Mouse (Mus musculus): Measurements from ENCODE around the gene Nmnat1. TPM values are rescaled to one million over a fixed set of nuclear protein-coding genes. Genes with fewer than 3 reads are reported as not detected.
A peak's percentile ranks its signal among the peaks of the same experiment; 100 is the strongest.
"Not testable (repeated sequence)": the region's sequence is repeated elsewhere in the genome, so short reads cannot be mapped to it uniquely, and the experiment has no call there.

The Nmnat1 gene
- total RNA-seq, 2 experiments from 2014 or later: 29.5 to 30.7 TPM

DNA sequence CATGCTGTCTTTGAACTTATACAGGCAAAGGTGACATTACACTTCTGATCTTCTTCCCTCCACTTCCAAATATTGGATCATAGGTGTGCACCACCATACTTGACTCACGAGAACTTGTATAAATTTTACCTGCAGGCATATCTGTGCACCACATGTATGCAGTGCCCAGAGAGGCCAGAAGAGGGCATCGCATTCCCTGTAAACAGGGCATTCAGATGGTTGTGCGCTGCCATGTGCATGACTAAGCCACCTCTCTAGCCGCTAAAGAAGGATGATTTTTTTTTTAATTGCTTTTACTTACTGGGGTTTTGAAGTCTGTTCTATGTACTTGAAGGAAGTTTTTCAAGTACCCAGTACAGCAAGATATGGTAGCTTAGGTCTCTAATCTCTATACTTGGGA, 31.3 kb downstream of the Nmnat1 start:
- intact Hi-C loops (cut with DNase I): loop anchor here (2.0 kb wide), 2 partner anchors 33 to 89 kb away; no protein-coding TSS in a partner anchor
- peak in 1 of 2 experiments; percentile 65 for DNase-seq

DNA sequence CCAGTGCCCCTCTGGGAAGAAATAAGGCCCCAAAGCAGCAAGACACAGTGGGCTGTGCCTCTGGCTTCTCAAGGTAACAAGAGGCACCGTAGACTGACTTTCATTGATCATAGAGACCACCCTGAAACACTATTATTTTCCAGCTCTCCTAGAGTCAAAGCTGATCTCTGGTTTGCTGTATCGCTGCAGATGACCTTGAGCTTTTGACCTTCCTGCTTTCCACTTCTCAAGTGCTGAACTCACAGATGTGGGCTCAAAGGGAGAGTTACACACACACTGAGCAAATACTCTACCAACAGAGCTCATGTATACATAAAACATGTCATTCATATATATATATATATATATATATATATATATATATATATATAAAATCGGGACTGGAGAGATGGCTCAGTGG, 34.4 kb downstream of the Nmnat1 start:
- DNase-seq: no peak
- intact Hi-C loops (cut with DNase I): no loop called here

DNA sequence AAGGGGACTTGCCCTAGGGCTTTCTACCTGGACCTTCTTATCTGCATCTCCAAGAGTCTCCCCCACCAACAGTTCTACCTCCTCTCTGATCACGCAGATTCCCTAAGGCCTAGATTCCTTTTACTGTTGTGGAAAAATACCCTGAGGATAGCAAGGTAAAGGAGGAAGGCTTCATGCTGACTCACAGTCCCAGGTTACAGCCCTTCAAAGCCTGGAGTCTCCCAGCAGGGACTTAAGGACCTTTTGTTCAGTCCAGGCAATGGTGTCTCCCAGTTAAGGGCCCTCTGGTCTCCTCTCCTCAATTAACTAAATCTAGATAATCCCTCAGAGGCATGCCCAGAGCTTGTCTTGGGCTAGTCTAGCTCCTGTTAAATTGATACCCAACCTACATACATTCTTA, 38.7 kb downstream of the Nmnat1 start:
- DNase-seq: no peak
- intact Hi-C loops (cut with DNase I): loop anchor here (5.0 to 10.0 kb wide), 2 partner anchors 74 to 302 kb away; no protein-coding TSS in a partner anchor

DNA sequence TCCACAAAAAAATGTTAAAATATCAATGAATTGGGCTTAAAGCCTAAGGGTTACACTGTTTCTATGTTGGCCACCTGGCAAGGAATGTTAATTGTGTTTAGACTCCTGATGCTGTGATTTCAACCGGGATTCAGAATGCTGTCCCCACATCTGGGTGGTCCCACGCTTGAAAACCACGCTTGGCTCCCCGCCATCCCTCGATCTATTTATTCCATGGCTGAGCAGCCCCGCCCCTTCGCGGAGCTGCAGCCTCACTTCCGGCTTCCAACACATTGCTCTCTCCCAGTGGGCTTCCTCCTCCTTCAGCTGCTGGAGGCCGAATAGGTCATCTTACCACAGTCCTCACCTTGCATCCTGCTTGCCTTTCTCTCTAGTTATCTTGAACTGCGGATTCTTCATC, 39.1 kb downstream of the Nmnat1 start:
- DNase-seq: peak in 1 of 2 experiments; percentile 34
- intact Hi-C loops (cut with DNase I): loop anchor here (1.0 to 10.0 kb wide), 3 partner anchors 39 to 301 kb away; partner anchors contain the start of genes Lzic and Nmnat1

DNA sequence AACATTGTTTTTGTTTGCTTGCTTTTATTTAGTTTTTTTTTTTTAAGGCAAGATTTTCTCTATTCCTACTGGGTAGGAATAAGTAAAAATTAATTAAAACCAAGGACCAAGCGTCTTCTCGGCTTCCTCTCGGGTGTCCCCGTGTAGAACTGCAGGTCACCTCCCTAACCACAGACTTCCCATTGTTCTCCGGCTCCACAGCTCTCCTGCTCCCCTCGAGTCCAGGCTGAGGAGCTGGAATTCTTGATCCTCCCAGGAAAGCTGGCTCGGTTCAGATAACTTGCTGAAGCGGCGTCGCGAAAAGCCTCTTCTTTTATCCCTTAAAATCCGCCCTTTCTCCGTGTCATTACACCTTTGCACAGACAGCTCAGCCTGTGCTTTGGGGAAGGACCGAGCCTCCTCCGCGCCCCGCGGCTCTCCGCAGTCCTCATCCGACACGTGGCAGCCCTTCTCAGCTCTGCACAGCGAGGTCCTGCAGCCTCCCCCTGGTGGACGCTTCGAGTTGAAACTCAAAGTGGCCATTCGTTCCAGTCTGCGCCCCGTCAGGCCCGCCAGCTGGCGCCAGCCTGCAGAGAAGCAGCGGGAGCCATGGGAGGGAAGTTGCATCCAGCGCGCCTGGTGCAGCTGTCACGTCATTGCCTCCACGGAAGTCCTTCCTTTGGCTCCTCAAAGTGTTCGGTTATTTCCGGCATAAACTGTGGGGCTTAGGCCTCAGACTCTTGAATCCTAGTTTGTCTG, 39.9 kb downstream of the Nmnat1 start:
- intact Hi-C loops (cut with DNase I): loop anchor here (1.0 to 10.0 kb wide), 3 partner anchors 40 to 300 kb away; partner anchors contain the start of genes Lzic and Nmnat1
- peak; percentile 85 to 89 for DNase-seq

DNA sequence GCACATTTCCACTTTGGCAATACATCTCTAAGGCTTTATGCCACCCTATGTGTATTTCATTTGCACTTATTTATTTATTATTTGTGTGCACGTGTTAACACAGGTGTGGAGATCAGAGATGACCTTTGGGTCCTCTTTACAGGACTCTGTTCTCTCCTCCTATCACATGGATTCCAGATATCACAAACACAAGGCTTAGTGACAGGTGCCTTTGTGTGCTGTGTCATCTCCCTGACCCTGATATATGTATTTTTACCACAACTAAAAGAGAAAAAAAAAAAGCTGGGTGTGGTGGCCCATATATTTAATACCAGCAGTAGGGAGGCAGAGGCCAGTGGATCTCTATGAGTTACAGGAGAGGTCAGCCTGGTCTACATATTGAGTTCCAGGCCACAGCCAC, 40.5 kb downstream of the Nmnat1 start:
- DNase-seq: no peak
- intact Hi-C loops (cut with DNase I): loop anchor here (10.0 kb wide), 1 partner anchor 300 kb away; no protein-coding TSS in a partner anchor

DNA sequence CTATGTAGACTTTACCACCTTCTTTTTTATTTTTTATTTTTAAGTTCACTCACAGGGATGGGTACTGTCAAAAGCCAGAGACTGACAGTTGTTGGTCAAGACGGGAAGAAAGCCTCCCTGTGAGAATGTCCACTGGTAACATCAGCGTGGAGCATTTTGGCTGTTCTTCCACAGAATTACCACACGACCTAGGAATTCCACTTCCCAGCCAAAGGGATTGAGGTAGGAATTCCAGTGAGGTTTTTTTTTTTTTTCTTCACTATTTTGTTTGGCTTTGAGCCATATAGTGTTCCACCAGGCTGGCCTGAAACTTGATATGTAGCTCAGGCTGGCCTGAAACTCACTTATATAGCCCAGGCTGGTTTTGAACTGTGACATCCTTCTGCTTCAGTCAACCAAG, 42.6 kb downstream of the Nmnat1 start:
- intact Hi-C loops (cut with DNase I): loop anchor here (10.0 kb wide), 1 partner anchor 298 kb away; no protein-coding TSS in a partner anchor

DNA sequence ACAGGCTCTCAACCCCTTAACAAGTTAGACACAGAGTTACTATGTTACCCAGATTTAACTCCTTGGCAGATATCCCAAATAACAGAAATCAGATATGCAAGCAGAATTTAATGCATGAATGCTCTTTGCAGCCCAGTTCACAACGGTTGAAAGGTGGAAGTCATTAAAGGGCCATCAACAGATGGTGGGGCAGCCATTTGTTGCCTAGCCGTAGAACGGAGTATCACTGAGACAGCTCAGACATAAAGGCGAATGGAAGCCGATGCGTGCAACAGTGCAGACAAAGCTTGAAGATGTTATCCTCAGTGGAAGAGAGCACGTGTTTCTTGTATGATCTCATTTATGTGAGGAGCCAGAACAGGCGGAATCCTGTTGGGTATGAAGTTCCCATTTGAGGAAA, 44.4 kb downstream of the Nmnat1 start:
- intact Hi-C loops (cut with DNase I): loop anchor here (10.0 kb wide), 1 partner anchor 296 kb away; no protein-coding TSS in a partner anchor

More for the DNA sequence above, 42.6 kb downstream of the Nmnat1 start:
- no peak for DNase-seq

DNA sequence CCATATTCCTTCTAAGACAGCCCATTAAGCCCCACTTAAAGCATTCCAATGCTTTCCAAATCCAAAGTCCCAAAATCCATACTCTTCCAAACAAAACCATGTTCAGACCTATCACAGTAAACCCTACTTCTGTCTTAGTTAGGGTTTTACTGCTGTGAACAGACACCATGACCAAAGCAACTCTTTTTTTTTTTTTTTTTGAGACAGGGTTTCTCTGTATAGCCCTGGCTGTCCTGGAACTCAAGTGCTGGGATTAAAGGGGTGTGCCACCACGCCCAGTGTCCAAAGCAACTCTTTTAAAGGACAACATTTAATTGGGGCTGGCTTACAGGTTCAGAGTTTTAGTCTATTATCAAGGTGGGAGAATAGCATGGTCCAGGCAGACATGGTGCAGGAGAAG, 53.1 kb downstream of the Nmnat1 start:
- intact Hi-C loops (cut with DNase I); DNase-seq: not testable (repeated sequence)

More for the DNA sequence above, 44.4 kb downstream of the Nmnat1 start:
- no peak for DNase-seq

DNA sequence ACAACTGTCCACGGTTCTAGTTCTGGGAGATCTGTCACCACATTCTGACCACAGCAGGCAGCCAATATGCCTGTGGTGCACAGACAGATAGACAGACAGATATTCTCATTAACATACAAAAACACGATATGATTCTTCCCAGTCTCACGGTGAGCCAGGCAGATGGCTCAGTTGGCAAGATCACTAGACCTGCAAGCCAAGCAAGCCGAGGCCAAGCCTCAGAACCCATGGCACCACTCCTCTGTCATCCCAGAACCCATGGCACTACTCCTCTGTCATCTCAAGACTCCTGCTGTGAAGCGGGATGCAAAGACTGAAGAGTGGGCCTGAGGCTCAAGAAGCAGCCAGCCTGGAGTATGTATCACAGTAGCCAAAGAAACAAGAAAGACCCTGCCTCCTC, 55.4 kb downstream of the Nmnat1 start:
- intact Hi-C loops (cut with DNase I): no loop called here
- DNase-seq: no peak

DNA sequence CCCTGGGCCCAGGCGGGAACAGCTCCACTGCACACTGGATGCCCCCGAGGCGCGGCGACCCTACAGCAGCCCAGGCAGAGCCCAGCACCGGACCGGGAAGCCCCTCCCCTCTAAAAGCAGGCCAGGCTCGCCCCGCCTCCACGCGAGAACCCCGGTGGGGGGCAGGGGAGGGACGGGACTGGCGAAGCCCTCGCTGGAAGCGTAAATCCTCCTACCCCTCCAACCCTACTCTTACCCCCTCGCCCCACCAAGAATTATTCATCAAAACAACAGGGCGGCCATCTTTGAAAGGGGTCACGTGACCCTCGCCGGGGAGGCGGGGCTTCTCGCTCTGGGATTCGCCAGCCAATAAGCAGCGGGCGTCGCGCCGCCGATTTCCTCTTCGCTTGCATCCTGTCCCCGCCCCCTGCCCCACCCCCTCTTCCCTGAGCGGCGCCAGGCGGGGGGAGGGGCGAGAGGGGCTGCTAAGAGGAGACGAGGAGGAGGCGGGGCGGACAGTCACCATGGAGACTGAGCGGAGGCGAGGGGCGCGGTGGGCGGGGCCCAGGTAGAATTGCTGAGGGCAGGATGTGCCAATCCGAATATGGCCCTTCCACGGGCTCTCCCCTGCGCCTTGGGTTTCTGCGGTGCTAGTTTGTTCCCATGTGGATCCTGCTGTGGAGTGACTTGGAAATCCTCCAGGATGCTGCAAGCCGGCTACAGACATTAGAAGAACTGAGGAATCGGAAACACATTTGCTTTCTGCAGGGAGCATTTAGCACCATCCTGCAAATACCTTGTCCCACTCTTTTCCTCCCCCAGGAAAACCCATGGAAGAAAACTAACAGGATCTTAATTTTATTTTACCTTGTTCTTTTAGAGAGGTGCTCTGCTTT, 58.4 kb downstream of the Nmnat1 start, which contains the start of gene Ube4b:
TSS of gene Ube4b (minus strand) at position 425 of the 875 bp plus-strand sequence.
- intact Hi-C loops (cut with DNase I): no loop called here
- DNase-seq: peak; percentile 95 to 96

DNA sequence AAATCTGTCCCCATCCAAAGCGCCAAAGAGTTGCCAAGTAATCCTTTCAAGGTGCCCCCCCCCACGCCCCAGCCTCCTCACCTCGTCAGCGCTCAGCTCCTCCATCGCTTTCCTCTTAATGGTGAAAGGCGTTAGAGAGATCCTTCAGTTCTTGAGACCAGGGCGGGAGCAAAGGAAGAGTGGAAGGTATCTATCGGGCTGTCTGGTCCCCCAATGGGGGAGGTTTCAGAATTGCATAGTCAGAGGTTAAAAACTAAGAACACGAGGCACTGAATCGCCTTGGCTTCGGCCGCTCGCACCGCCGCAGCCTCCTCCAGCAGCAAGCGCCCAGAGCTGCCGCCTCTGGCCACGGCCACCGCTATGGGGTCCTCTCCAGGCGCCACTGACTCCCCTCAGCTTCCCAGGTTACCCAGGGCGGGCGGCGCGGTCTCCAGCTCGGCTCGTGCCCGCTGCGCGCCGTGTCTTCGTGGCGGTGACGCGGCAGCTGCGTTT, 59.2 kb downstream of the Nmnat1 start:
- DNase-seq: no peak
- intact Hi-C loops (cut with DNase I): no loop called here

DNA sequence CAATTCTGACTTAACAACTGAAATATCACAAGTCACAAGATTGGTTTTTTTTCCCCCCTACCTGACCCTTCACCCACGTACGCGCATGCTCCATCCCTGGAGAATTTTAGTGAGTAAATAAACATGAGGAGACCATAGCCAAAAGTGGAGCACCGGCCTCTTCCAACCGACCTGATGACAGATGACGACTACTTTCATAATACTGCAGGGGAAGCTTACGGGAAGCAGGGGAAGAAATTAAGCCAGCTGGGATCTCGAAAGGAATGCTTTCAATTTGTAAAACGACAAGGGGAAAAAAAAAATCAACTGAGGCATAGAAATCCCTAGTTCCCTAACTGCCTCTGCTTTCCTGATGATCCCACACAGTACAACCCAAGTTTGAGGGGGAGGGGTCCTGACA, 60.2 kb downstream of the Nmnat1 start:
- no peak for DNase-seq
- intact Hi-C loops (cut with DNase I): no loop called here

DNA sequence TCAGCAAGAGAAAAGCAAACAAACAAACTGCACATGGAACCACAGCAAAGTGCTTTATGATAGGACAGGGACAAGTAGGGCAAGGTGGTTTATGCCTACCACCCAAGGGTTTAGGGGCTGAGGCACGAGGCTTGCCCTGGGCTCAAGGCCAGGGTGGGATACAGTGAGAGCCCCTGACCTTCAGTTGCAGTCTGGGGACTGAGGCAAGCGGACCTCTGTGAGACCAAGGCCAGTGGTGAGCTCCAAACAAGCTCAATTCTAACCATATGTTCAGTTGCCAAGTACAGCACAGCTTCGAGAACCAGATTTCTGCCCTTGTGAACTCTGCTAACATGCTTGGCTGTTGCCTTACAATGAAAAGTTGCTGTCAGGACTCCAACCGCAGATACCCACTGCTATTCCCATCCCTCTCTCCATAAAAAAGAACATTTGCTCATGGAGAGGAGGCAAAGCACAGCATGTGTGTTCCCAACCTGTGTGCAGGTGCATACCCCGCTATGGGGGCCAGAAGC, 67.1 kb downstream of the Nmnat1 start:
- intact Hi-C loops (cut with DNase I): no loop called here
- no peak for DNase-seq

Other genes starting within 250 kb of the Nmnat1 start
- gene Kif1b, start 177.5 kb downstream of the Nmnat1 start, total RNA-seq (2021): 100 to 1,000 TPM; 148 to 157 TPM
- gene Ube4b, start 58.5 kb downstream of the Nmnat1 start, total RNA-seq (2021): 10 to 100 TPM; 48.6 to 50.6 TPM
- 10 to 100 TPM; 76.3 to 81.1 TPM for gene Rbp7, start 30.2 kb downstream of the Nmnat1 start, total RNA-seq (2021)
- gene Tmem274, start 7.8 kb downstream of the Nmnat1 start, total RNA-seq (2021): not detected
- gene Lzic, start within 50 bp of the Nmnat1 start, total RNA-seq (2021): 10 to 100 TPM; 57.5 to 69.1 TPM
- gene Ctnnbip1, start 33.0 kb upstream of the Nmnat1 start, total RNA-seq (2021): 10 to 100 TPM; 29.9 to 33.3 TPM
- gene Clstn1, start 101.3 kb upstream of the Nmnat1 start, total RNA-seq (2021): 10 to 100 TPM; 89.5 to 92.1 TPM
- 1 to 10 TPM; 4.3 to 5.9 TPM for gene Pik3cd, start 217.4 kb upstream of the Nmnat1 start, total RNA-seq (2021)

Measured in heart, postnatal 36 days (tissue).